Mouse (Mus musculus) left cerebral cortex, adult 18-20 months (tissue): ENCODE measurements around the gene Kctd5. TPM values are rescaled to one million over a fixed set of nuclear protein-coding genes. Genes with fewer than 3 reads are reported as not detected.
"Not testable (repeated sequence)": the region's sequence is repeated elsewhere in the genome, so short reads cannot be mapped to it uniquely, and the experiment has no call there.

Source experiments
- DNase-seq, 2 experiments: peaks; one replicate each; pipeline ENCODE4 v3.0.0; 2021 to 2022; ENCODE audit warnings: low spot score in 2 of 2, mixed read lengths in 1 of 2
- long read RNA-seq, 2 experiments: library from polyadenylated mRNA; stranded (forward); transcript quantifications; one replicate each; pipeline ENCODE4 v2.0.0; 2021
- total RNA-seq, 2 experiments: library from RNA; stranded (reverse); gene quantifications; 2 replicates each; pipeline ENCODE4 v1.2.3; 2021

Gene Kctd5
- total RNA-seq: 10 to 100 TPM; 22.5 to 23.8 TPM
- long read RNA-seq, experiment 1, transcript Kctd5-201 (6 exons, 2,443 nt): major isoform, 75 of 81 reads
- long read RNA-seq, experiment 1, partial matches to known transcripts: 3 of 81 reads
- long read RNA-seq, experiment 1, other reads (novel, unspliced or antisense): 3 of 81 reads
- long read RNA-seq, experiment 2, transcript Kctd5-201 (6 exons, 2,443 nt): major isoform, 39 of 46 reads
- long read RNA-seq, experiment 2, partial matches to known transcripts: 1 of 46 reads
- long read RNA-seq, experiment 2, other reads (novel, unspliced or antisense): 6 of 46 reads

DNA sequence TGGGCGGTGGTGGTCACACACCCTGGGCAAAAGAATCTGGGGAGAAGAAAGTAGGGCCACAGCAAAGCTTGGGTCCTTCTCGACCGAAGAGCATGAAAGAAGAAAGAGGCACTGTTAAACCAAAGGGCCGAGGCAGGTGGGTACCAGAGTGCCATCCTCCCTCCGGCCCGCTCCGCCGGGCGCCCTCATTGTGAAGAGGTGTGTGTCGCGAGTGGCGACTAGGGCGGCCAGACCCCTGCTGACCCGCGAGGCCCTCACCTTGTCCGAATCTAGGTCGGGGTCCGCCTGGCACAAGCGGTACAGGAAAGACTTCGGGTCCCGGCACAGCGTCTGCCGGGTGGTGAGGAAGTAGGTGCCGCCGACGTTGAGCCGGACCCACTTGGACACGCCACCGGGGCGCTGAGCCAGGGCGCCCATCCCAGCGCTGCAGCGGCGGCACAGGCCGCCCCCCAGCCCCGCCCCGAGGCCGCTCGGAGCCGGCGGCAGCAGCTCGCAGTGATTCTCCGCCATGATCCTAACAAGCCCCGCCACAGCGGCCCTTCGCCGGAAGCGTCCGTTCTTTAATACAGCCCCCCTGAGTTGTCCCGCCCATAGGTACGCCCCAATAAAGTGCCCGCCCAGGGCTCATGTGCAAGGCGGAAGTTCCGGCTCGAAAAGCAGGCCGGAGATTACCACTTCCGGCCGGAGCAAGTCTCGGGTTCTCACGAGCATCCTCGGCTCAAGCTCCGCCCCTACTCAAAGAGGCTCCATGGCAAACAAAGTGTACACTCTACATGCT lies at the start of gene Kctd5:
Kctd5 (minus strand) TSS at position 567 of the 778 bp plus-strand sequence.
- peak; percentile 93 to 94 for DNase-seq

GRCm38 (mm10) chr17:24119446-24119845 lies 46.2 kb upstream of the Kctd5 start:
- no peak for DNase-seq

DNA sequence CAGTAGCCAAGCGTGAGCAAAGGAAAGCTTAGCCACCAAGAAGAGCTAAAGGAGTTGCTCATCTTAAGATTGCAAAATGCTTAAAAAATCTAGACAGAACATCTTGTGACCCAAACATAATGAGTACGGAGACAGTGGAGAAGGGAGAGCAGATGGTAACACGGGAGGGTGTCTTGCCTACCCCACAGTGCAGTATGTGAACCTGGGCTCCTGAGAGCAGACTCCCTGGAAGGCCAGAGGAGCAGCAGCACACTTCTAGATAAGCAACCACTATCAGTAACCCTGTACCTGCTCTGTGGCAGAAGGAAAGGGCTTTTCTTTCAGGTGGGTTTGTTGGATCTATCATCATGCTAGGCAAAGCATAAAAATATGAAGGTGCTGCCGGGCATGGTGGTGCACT lies 39.7 kb upstream of the Kctd5 start:
- DNase-seq: peak; percentile 8 to 26

- DNase-seq: no peak
Measured at GRCm38 (mm10) chr17:24111256-24111655, 38.0 kb upstream of the Kctd5 start.

GRCm38 (mm10) chr17:24108896-24109295 lies 35.6 kb upstream of the Kctd5 start:
- DNase-seq: peak; percentile 33 to 43

- DNase-seq: no peak
Measured at GRCm38 (mm10) chr17:24105111-24105510, 31.8 kb upstream of the Kctd5 start.

- no peak for DNase-seq
Measured at GRCm38 (mm10) chr17:24098354-24098753, 25.1 kb upstream of the Kctd5 start.

GRCm38 (mm10) chr17:24090575-24090974 lies 17.3 kb upstream of the Kctd5 start:
- no peak for DNase-seq

- not testable (repeated sequence) for DNase-seq
Measured at GRCm38 (mm10) chr17:24086399-24086798, 13.1 kb upstream of the Kctd5 start.

GRCm38 (mm10) chr17:24084593-24084992 lies 11.3 kb upstream of the Kctd5 start:
- DNase-seq: no peak

DNA sequence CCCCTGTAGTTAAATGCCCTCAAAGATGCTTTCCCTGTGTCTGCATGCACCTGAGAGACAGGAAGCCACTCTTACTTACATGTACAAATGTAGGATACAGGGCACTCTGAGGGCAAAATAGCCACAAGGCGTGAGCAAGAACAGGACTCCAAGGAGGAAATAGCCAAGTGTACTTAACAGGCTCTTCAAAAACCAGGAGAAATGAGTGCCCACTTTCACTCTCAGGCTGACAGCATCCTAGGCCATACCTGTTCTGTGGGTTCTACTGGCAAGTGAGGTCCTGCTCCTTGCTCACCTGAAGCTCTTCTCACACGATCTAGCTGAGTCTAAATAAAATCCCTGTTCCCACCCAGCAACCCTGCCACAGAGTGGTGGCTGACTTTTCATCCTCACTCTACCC lies 3.8 kb upstream of the Kctd5 start:
- DNase-seq: no peak

- no peak for DNase-seq
Measured at GRCm38 (mm10) chr17:24069531-24069930, 3.8 kb downstream of the Kctd5 start.

DNA sequence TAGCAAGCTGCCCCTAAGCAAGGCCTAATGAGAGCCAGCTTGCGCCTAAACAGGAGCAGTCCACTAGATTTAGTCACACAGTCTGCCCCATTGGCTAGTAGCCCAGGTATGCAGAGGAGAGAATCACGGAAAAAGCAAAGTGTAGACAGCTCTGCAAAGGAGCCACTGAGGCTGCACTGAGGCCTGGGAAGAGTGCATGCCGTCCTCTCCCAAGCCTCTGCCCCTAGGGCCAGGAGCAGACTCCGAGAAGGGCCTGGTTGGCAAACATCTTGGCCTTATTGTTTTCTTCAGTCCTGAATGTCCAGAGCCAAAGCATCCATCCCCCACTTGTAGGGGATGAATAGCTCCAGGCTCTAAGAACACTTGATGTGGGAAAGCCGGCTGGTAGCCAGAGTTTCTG lies 5.0 kb downstream of the Kctd5 start:
- DNase-seq: peak in 1 of 2 experiments; percentile 30

- no peak for DNase-seq
Measured at GRCm38 (mm10) chr17:24062459-24063155, 10.7 kb downstream of the Kctd5 start.

DNA sequence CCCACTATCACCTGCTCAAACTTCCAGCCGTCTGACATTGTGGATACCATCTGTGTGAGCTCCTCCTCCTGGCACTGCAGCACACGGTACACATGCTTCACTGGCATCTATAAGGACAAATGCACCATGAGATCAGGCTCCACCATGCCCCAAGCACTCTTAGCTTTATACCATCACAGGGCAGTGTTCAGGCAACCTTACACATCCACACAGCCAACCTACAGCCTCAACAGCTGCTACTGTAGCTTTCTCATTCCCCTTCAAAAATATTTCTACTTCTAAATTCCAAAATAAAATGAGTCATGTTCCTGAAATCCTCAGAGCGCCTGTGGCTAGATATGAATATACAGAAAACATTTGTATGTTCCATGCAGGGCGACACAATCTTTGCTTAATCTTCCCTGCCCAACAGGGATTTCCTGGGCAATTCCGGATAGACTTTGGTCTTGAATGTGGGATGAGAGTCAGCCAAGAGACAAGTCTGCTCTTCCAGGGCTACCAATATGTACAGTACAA lies 15.5 kb downstream of the Kctd5 start:
- no peak for DNase-seq

DNA sequence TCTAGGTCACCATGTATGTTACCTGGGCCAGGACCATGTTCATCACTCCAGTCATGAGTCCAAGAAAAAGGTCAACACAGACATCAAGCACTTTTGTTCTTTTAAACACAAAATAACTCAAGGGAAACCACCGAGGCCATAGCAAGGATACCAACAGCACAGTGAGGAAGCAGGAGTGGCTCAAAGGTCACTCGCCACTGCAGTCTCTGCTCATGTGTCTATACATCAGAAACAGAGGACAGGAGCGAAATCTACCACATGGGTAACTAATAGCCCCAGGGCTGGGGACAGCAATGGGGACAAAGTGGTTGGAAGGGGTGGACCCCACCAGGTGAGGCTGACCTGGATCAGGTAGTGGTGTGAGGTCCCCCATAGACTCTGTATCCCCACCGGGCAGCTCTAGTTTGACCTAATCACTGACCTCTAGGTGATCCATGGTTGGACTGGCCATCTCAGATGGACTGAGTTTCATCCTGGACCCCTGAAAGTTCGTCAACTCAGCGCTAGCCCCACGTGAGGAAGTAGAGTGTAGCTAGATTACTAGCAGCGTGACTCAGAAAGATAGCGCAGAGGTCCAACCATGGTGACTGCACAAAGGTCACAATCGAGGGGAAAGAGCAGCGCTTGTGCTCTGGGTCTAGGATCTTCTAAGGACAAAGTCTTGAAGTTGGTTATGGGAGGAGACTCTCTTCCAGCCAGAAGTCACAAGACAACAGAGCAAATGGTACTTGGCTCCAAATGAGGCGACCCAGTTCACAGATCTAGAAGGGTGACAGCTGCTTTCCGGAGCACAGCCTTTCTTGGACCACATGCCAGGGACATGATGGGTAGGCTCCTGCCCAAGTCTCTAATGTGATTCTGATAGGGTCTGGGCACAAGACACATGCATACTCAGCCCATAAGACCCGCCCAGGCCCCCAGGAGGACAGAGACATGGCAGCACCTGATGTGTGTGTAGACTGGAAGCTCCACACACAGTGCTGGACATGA lies 16.4 kb downstream of the Kctd5 start:
- no peak for DNase-seq

- peak; percentile 31 to 54 for DNase-seq
Measured at GRCm38 (mm10) chr17:24049008-24049407, 24.3 kb downstream of the Kctd5 start.

DNA sequence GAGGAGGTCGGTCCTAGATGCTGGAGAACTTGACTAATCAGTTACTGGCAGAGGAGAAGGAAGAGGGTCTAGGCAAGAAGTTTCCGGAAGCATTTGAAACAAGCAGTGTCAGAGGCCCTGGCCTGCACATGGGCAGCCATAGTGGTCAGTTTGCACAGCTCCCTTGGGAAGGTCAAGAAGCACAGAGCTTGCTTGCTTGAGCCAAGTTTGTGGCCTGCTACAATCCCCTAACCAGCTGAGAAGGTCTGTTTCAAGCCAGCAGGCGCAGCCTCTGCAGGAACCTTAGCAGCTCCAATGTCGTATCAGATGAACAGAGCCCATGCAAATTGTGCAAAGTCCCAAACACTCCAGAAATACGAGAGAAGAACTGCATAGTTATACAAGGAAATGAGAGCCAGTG lies 25.2 kb downstream of the Kctd5 start:
- DNase-seq: no peak

GRCm38 (mm10) chr17:24046026-24046425 lies 27.3 kb downstream of the Kctd5 start:
- DNase-seq: no peak

- DNase-seq: no peak
Measured at GRCm38 (mm10) chr17:24045608-24046007, 27.7 kb downstream of the Kctd5 start.
